Mouse (Mus musculus): ENCODE measurements around the gene Erp27. TPM values are rescaled to one million over a fixed set of nuclear protein-coding genes. Genes with fewer than 3 reads are reported as not detected.

Gene Erp27
- polyA plus RNA-seq, 1 experiment from 2014 or later = not detected

DNA sequence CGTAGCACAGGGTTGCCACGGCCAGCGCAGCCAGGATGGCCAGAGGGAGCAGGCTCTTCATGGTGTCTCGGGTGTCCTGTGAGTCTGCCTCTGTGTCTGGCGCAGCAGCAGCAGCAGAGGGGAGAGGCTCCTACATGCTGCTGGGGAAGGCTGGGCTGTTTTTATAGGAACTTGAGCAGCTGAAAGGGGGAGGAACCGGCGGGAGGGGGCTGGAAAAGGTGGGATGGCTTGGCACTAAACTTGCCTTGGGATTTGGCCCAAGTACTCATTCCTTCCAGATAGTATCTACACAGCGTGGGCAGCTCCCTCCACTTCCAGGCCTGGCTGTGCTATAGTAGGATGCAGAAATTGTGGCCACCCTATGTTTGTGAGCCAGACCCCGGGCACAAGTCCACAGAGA is 46.3 kb downstream of the Erp27 start, which contains the start of gene Mgp:
Mgp (minus strand) TSS at position 154 of the 400 bp plus-strand sequence.
- no peak within 1 kb of the TSS for H3K4me3 ChIP-seq (replicated peaks; ENCODE audit: low read depth, low read length)
- H3K4me1 ChIP-seq (ENCODE audit: control insufficient read depth, insufficient read depth, low read length) = no peaks in the 10 kb centered on the region
- no peak within 1 kb of the TSS for H3K9ac ChIP-seq (replicated peaks; ENCODE audit: low read length)
- H3K4me2 ChIP-seq (ENCODE audit: low read length) = 0 out of 2 replicates have a peak within 1 kb of the TSS, but pooled peaks have one; percentile 2
- no peaks in the 10 kb centered on the region for H3K9me3 ChIP-seq (ENCODE audit: control insufficient read depth, low read length)
- no peaks in the 10 kb centered on the region for H3K27me3 ChIP-seq (ENCODE audit: control insufficient read depth, insufficient read depth, low read length)
- H3K36me3 ChIP-seq (ENCODE audit: control insufficient read depth, insufficient read depth, low read length) = no peaks in the 10 kb centered on the region
- ATAC-seq (ENCODE audit: low FRiP score, low TSS enrichment) (no peak), DNase-seq (no peak)
- 67% methylated on average over 9 of the region's 9 CpGs for WGBS
- H3K27ac ChIP-seq (replicated peaks; ENCODE audit: low read depth, low read length) = no peak within 1 kb of the TSS

DNA sequence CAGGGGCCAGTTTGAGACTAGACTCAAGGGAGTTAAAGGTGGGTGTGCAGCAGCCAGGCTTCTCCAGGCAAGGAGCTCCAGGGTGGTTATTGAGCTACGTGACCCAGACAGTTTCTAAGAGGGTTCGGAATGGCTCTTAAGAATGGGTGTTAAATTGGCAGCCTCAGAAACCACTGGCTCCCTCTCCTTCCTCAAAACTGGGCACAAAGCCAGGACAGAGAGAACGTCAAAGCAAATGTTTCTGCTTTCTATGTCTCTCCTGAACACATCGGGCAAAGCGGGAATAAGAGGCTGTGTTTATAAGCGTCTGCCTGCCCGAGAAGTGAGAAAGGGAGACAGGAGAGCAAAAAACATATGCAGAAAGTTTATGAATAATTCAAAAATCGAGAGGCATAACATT is 47.4 kb downstream of the Erp27 start:
- DNase-seq = peak; percentile 59
- H3K36me3 ChIP-seq (ENCODE audit: control insufficient read depth, insufficient read depth, low read length) = no peaks in the 10 kb centered on the region
- 50% methylated on average over 8 of the region's 8 CpGs for WGBS
- H3K27me3 ChIP-seq (ENCODE audit: control insufficient read depth, insufficient read depth, low read length) = no peaks in the 10 kb centered on the region
- no peak overlapping the region for H3K4me3 ChIP-seq (replicated peaks; ENCODE audit: low read depth, low read length)
- no peaks in the 10 kb centered on the region for H3K4me1 ChIP-seq (ENCODE audit: control insufficient read depth, insufficient read depth, low read length)
- H3K4me2 ChIP-seq (ENCODE audit: low read length) = 0 out of 2 replicates have a peak overlapping the region, but pooled peaks have one; percentile 2
- no peak for ATAC-seq (ENCODE audit: low FRiP score, low TSS enrichment)
- H3K9me3 ChIP-seq (ENCODE audit: control insufficient read depth, low read length) = no peaks in the 10 kb centered on the region
- no peak overlapping the region for H3K9ac ChIP-seq (replicated peaks; ENCODE audit: low read length)
- no peak overlapping the region for H3K27ac ChIP-seq (replicated peaks; ENCODE audit: low read depth, low read length)

DNA sequence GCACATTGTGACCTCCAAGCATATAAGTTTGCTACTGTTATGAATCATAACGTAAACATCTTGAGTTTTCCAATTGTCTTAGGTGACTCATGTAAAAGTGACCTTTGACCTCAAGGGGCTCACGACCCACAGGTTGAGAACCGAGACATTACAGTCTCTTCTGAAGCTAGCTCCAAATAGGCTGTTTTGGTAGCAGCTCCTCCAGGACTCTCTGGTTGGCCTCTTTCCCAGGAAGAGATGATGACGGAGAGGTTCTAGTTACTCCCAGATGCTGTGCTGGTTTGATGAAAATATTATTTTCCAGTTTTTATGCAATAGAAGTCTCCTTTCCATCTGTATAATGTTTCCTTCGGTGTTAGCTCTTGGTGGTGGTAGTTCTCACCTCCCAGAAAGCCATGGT is 53.1 kb downstream of the Erp27 start:
- no peaks in the 10 kb centered on the region for H3K36me3 ChIP-seq (ENCODE audit: control insufficient read depth, insufficient read depth, low read length)
- H3K4me3 ChIP-seq (replicated peaks; ENCODE audit: low read depth, low read length) = no peak overlapping the region
- 84% methylated on average over 5 of the region's 5 CpGs for WGBS

DNA sequence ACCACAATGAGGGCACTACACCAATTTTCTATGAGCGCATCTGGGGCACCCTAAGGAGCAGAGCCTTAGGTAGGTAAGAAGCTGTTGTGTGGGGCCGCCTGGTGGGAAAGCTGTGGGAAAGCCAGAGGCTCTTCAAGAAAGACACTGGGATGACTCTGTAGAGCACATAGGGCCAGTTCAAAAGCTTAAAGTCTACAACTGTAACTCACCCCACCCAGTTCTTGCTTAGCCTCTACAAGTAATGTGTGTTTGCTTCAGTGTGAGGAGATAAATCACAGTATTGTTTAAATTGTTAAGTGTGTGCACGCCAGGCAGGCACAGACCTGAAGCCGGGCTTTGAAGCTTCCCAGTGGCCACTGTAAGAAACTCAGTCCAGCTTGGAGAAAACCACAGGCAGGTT is 55.8 kb downstream of the Erp27 start:
- H3K9me3 ChIP-seq (ENCODE audit: control insufficient read depth, low read length) = no peaks in the 10 kb centered on the region
- no peak overlapping the region for H3K4me3 ChIP-seq (replicated peaks; ENCODE audit: low read depth, low read length)
- H3K36me3 ChIP-seq (ENCODE audit: control insufficient read depth, insufficient read depth, low read length) = no peaks in the 10 kb centered on the region
- H3K9ac ChIP-seq (replicated peaks; ENCODE audit: low read length) = no peak overlapping the region
- H3K4me1 ChIP-seq (ENCODE audit: control insufficient read depth, insufficient read depth, low read length) = no peaks in the 10 kb centered on the region
- 82% methylated on average over 4 of the region's 4 CpGs for WGBS
- no peak overlapping the region for H3K27ac ChIP-seq (replicated peaks; ENCODE audit: low read depth, low read length)
- H3K27me3 ChIP-seq (ENCODE audit: control insufficient read depth, insufficient read depth, low read length) = no peaks in the 10 kb centered on the region
- no peak for DNase-seq
- no peak for ATAC-seq (ENCODE audit: low FRiP score, low TSS enrichment)
- no peak overlapping the region for H3K4me2 ChIP-seq (ENCODE audit: low read length)

More for the DNA sequence above, 53.1 kb downstream of the Erp27 start:
- Histone ChIP-seq H3K27ac (replicated peaks; ENCODE audit: low read depth, low read length) (no peak overlapping the region), H3K4me2 (ENCODE audit: low read length) (no peak overlapping the region), H3K9ac (replicated peaks; ENCODE audit: low read length) (no peak overlapping the region), H3K4me1 (ENCODE audit: control insufficient read depth, insufficient read depth, low read length) (no peaks in the 10 kb centered on the region), H3K27me3 (ENCODE audit: control insufficient read depth, insufficient read depth, low read length) (no peaks in the 10 kb centered on the region), H3K9me3 (ENCODE audit: control insufficient read depth, low read length) (no peaks in the 10 kb centered on the region)
- DNase-seq = no peak
- no peak for ATAC-seq (ENCODE audit: low FRiP score, low TSS enrichment)

DNA sequence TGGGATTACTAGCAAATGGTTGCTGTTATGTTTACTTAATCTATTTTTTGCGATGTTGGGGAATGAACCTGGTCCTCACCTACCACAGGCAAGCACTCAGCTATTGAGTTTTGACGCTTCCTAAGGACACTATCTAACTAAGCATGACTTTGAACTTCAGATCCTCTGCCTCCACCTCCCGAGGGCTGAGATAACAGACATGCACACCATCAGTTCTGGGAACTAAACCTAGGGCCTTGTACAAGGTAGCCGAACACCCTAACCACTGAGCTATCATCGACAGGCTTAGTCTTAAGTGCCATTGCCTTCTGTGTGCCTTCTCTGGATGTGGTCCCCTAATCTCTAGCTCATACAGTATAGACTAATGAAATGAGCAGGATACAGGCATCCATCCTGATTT is 56.6 kb downstream of the Erp27 start:
- ATAC-seq (ENCODE audit: low FRiP score, low TSS enrichment) (no peak), DNase-seq (no peak)
- Histone ChIP-seq H3K4me3 (replicated peaks; ENCODE audit: low read depth, low read length) (no peak overlapping the region), H3K4me2 (ENCODE audit: low read length) (no peak overlapping the region), H3K27ac (replicated peaks; ENCODE audit: low read depth, low read length) (no peak overlapping the region), H3K9ac (replicated peaks; ENCODE audit: low read length) (no peak overlapping the region), H3K4me1 (ENCODE audit: control insufficient read depth, insufficient read depth, low read length) (no peaks in the 10 kb centered on the region), H3K27me3 (ENCODE audit: control insufficient read depth, insufficient read depth, low read length) (no peaks in the 10 kb centered on the region), H3K9me3 (ENCODE audit: control insufficient read depth, low read length) (no peaks in the 10 kb centered on the region), H3K36me3 (ENCODE audit: control insufficient read depth, insufficient read depth, low read length) (no peaks in the 10 kb centered on the region)
- 89% methylated on average over 5 of the region's 5 CpGs for WGBS

DNA sequence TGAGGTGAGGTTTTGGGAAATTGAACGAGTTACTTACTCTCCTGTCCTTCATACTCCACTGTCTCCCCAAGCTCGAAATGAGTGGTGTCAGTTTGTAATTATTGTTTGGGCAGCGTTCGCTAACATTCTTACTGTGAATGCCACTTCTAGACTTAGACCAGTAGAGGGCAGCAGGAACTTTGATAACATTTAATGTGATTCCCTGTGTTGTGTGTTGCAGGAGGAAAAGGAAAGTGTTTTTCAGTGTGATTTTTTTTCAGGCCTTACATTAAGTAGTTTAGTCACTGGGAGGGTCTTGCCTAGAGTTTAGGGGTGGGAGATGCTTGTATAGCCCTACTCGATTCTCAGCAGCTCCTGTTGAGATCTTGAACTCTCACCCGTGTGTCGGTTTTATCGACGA is 61.0 kb downstream of the Erp27 start:
- H3K27me3 ChIP-seq (ENCODE audit: control insufficient read depth, insufficient read depth, low read length) = no peaks in the 10 kb centered on the region
- H3K4me2 ChIP-seq (ENCODE audit: low read length) = no peak overlapping the region
- H3K9ac ChIP-seq (replicated peaks; ENCODE audit: low read length) = no peak overlapping the region
- H3K9me3 ChIP-seq (ENCODE audit: control insufficient read depth, low read length) = no peaks in the 10 kb centered on the region
- H3K27ac ChIP-seq (replicated peaks; ENCODE audit: low read depth, low read length) = no peak overlapping the region
- H3K4me1 ChIP-seq (ENCODE audit: control insufficient read depth, insufficient read depth, low read length) = no peaks in the 10 kb centered on the region
- H3K36me3 ChIP-seq (ENCODE audit: control insufficient read depth, insufficient read depth, low read length) = no peaks in the 10 kb centered on the region
- H3K4me3 ChIP-seq (replicated peaks; ENCODE audit: low read depth, low read length) = no peak overlapping the region
- no peak; the same call in 1 of the 2 replicates for ATAC-seq (ENCODE audit: low FRiP score, low TSS enrichment)
- WGBS = 52% methylated on average over 9 of the region's 9 CpGs
- DNase-seq = peak; percentile 91

DNA sequence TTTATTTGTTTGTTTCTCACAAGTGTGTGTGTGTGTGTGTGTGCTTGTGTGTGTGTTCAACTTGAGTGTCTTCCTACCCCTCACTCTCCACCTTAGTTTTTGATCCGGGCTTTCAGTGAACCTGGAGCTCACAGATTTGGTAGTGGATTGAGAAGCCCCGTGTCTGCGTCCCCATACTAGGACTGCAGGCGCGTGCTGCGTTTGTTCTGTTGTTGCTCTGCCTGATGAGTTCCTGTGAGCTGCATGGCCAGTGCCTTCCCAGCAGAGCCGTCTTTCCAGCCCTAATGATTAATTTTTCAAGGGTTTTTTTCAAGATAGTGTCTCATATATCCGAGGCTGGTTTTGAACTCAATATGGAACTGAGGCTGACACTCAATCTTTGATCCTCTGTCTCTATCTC is 63.6 kb downstream of the Erp27 start:
- Histone ChIP-seq H3K4me1 (ENCODE audit: control insufficient read depth, insufficient read depth, low read length) (no peaks in the 10 kb centered on the region), H3K4me3 (replicated peaks; ENCODE audit: low read depth, low read length) (no peak overlapping the region), H3K27ac (replicated peaks; ENCODE audit: low read depth, low read length) (no peak overlapping the region), H3K9me3 (ENCODE audit: control insufficient read depth, low read length) (no peaks in the 10 kb centered on the region), H3K27me3 (ENCODE audit: control insufficient read depth, insufficient read depth, low read length) (no peaks in the 10 kb centered on the region), H3K36me3 (ENCODE audit: control insufficient read depth, insufficient read depth, low read length) (no peaks in the 10 kb centered on the region), H3K9ac (replicated peaks; ENCODE audit: low read length) (no peak overlapping the region), H3K4me2 (ENCODE audit: low read length) (no peak overlapping the region)
- ATAC-seq (ENCODE audit: low FRiP score, low TSS enrichment) (no peak), DNase-seq (no peak)
- 83% methylated on average over 8 of the region's 8 CpGs for WGBS

DNA sequence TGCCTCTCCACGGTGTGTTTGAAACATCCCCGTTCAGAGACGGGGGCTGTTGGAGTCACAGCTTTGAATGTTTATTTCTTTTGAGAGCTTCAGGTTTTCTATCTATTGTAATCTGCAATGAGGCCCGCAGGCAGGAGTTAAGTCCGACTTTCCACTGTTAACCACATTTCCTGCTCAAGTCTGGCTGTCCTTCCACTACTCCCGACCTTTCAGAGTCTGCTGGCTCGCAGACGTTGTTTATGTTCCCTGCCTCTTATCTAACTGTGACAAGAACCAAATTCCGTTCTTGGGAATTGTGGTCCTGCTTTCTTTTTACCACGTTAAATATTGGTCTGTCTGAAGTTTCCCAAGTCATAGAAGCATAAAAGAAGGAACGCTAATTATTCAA is 64.1 kb downstream of the Erp27 start:
- H3K36me3 ChIP-seq (ENCODE audit: control insufficient read depth, insufficient read depth, low read length) = no peaks in the 10 kb centered on the region
- H3K27ac ChIP-seq (replicated peaks; ENCODE audit: low read depth, low read length) = no peak overlapping the region
- no peaks in the 10 kb centered on the region for H3K9me3 ChIP-seq (ENCODE audit: control insufficient read depth, low read length)
- no peaks in the 10 kb centered on the region for H3K27me3 ChIP-seq (ENCODE audit: control insufficient read depth, insufficient read depth, low read length)
- no peak overlapping the region for H3K4me3 ChIP-seq (replicated peaks; ENCODE audit: low read depth, low read length)
- H3K4me2 ChIP-seq (ENCODE audit: low read length) = no peak overlapping the region
- H3K9ac ChIP-seq (replicated peaks; ENCODE audit: low read length) = no peak overlapping the region
- DNase-seq (no peak), ATAC-seq (ENCODE audit: low FRiP score, low TSS enrichment) (no peak)
- WGBS = 73% methylated on average over 11 of the region's 11 CpGs
- no peaks in the 10 kb centered on the region for H3K4me1 ChIP-seq (ENCODE audit: control insufficient read depth, insufficient read depth, low read length)
